Comparison of ENCODE assay signal across 28 mouse cellular contexts in genomic region chr9:53797141-53797540, GRCm38 (mm10). TPM values are rescaled to one million over a fixed set of nuclear protein-coding genes. Genes with fewer than 3 reads are reported as not detected.
DNase-seq lines count a peak whose midpoint lies in the region; ATAC-seq and TF ChIP-seq lines count a peak whose summit lies in the region.
"Had no signal": no experiment of that assay in that cellular context is flagged by ENCODE, and none has a peak within 500 bp of the region (broad histone marks: within the 10 kb centered on the region; RNA-seq: fewer than 3 reads in every experiment).

No protein-coding gene starts in this region.

- no peak overlapping the region for H3K4me3 ChIP-seq in kidney, adult 2 months (ENCODE audit: insufficient read depth, low read depth, low read length)
- no peak overlapping the region for H3K4me3 ChIP-seq in kidney, embryonic 15.5 days (replicated peaks)
- no peak overlapping the region for H3K4me3 ChIP-seq in CH12.LX (replicated peaks in 1 of 3; ENCODE audit: low read depth in 2 of 3, low read length in 2 of 3, poor library complexity in 1 of 3)
- no peak overlapping the region for H3K4me3 ChIP-seq in forebrain, embryonic 10.5 days
- H3K4me3 ChIP-seq: embryonic facial prominence, embryonic 13.5 days; embryonic facial prominence, embryonic 15.5 days; erythroblast, embryonic 14.5 days; forebrain, embryonic 13.5 days; forebrain, embryonic 15.5 days had no signal

- DNase-seq in kidney, adult 2 months: peak; percentile 29
- DNase-seq in CH12.LX (ENCODE audit: extremely low read depth) (no peak), ES-CJ7 (ENCODE audit: low read depth, low spot score) (peak; percentile 85), ZHBTc4 (ENCODE audit: low read depth, low spot score) (peak; percentile 70)
- no peak for DNase-seq in B cell, adult 2 months
- no peak for DNase-seq in forebrain, embryonic 10.5 days (ENCODE audit: extremely low spot score, low spot score)
- DNase-seq: adrenal gland, adult 2 months; adrenal gland, postnatal 10 days; adrenal gland, postnatal 25 days; cerebellum, adult 11 months; cerebellum, adult 18-20 months; cerebellum, adult 8-10 months; cerebellum, adult 9-11 months; cerebellum, postnatal 14 days; cerebellum, postnatal 36 days; embryo, embryonic 11 days; forebrain, postnatal 0 days had no signal

- in situ Hi-C loops in CH12.LX (cut with MboI; ENCODE audit: low pct_ligation_motif_present, low pct_unique_long_range_greater_than_20kb, low sequenced_read_pairs): no loop called here

- no peak overlapping the region for H3K27ac ChIP-seq in kidney, adult 2 months (ENCODE audit: insufficient read depth, low read depth, low read length)
- H3K27ac ChIP-seq in kidney, embryonic 15.5 days: no peak overlapping the region
- no peak overlapping the region for H3K27ac ChIP-seq in CH12.LX (ENCODE audit: insufficient read depth, low read depth)
- H3K27ac ChIP-seq in forebrain, embryonic 10.5 days: no peak overlapping the region
- H3K27ac ChIP-seq: embryonic facial prominence, embryonic 13.5 days; embryonic facial prominence, embryonic 15.5 days; forebrain, embryonic 13.5 days; forebrain, embryonic 15.5 days had no signal

- H3K36me3 ChIP-seq in kidney, adult 2 months (ENCODE audit: control insufficient read depth, insufficient read depth, low read length): no peaks in the 10 kb centered on the region
- H3K36me3 ChIP-seq in kidney, embryonic 15.5 days: no peaks in the 10 kb centered on the region
- H3K36me3 ChIP-seq in CH12.LX (replicated peaks in 1 of 2; ENCODE audit: control insufficient read depth in 1 of 2, insufficient read depth in 1 of 2, low read length in 1 of 2): no peaks in the 10 kb centered on the region
- no peaks in the 10 kb centered on the region for H3K36me3 ChIP-seq in forebrain, embryonic 10.5 days (replicated peaks)
- H3K36me3 ChIP-seq: embryonic facial prominence, embryonic 13.5 days; embryonic facial prominence, embryonic 15.5 days; forebrain, embryonic 15.5 days had no signal

- H3K4me2 ChIP-seq in kidney, embryonic 15.5 days: no peak overlapping the region
- no peak overlapping the region for H3K4me2 ChIP-seq in CH12.LX (ENCODE audit: insufficient read depth, low read depth, poor library complexity, severe bottlenecking)
- H3K4me2 ChIP-seq: embryonic facial prominence, embryonic 13.5 days; embryonic facial prominence, embryonic 15.5 days; forebrain, embryonic 13.5 days; forebrain, embryonic 15.5 days had no signal

- no peaks in the 10 kb centered on the region for H3K9me3 ChIP-seq in kidney, embryonic 15.5 days (replicated peaks)
- H3K9me3 ChIP-seq in CH12.LX (replicated peaks; ENCODE audit: low read length): no peaks in the 10 kb centered on the region
- H3K9me3 ChIP-seq in forebrain, embryonic 10.5 days: no peaks in the 10 kb centered on the region
- H3K9me3 ChIP-seq: embryonic facial prominence, embryonic 13.5 days; embryonic facial prominence, embryonic 15.5 days; forebrain, embryonic 13.5 days; forebrain, embryonic 15.5 days had no signal

- WGBS in kidney, adult 2 months: 68% methylated on average over 2 of the region's 2 CpGs
- 84% methylated on average over 2 of the region's 2 CpGs for WGBS in kidney, embryonic 15.5 days
- 91% methylated on average over 2 of the region's 2 CpGs for WGBS in forebrain, embryonic 10.5 days

- no peak for ATAC-seq in kidney, embryonic 15.5 days (replicated peaks; ENCODE audit: low FRiP score)
- ATAC-seq: forebrain, embryonic 13.5 days; forebrain, embryonic 15.5 days; forebrain, postnatal 0 days had no signal

- H3K79me2 ChIP-seq in CH12.LX (replicated peaks; ENCODE audit: control insufficient read depth, extremely low read depth, insufficient read depth, poor library complexity, severe bottlenecking): no peaks in the 10 kb centered on the region

- H3K27me3 ChIP-seq in kidney, adult 2 months (replicated peaks; ENCODE audit: control insufficient read depth, insufficient read depth, low read length): no peaks in the 10 kb centered on the region
- H3K27me3 ChIP-seq in kidney, embryonic 15.5 days: no peaks in the 10 kb centered on the region
- H3K27me3 ChIP-seq in CH12.LX (replicated peaks): no peaks in the 10 kb centered on the region
- H3K27me3 ChIP-seq in forebrain, embryonic 10.5 days (ENCODE audit: poor library complexity, severe bottlenecking): no peaks in the 10 kb centered on the region
- H3K27me3 ChIP-seq: embryonic facial prominence, embryonic 13.5 days; embryonic facial prominence, embryonic 15.5 days; forebrain, embryonic 13.5 days; forebrain, embryonic 15.5 days had no signal

- H3K4me1 ChIP-seq in kidney, adult 2 months (ENCODE audit: control insufficient read depth, insufficient read depth, low read length): no peaks in the 10 kb centered on the region; the same call in 1 of the 2 replicates
- H3K4me1 ChIP-seq in kidney, embryonic 15.5 days: 0 out of 2 replicates have a peak, but pooled peaks cover 6% of the 10 kb centered on the region
- peaks cover 0 to 5% of the 10 kb centered on the region in 2 experiments; a peak in 1 of 4 replicates for H3K4me1 ChIP-seq in CH12.LX (ENCODE audit: control insufficient read depth in 1 of 2, insufficient read depth in 2 of 2)
- peaks cover 12% of the 10 kb centered on the region for H3K4me1 ChIP-seq in forebrain, embryonic 10.5 days
- H3K4me1 ChIP-seq: embryonic facial prominence, embryonic 15.5 days had no signal

- no peak for TF ChIP-seq EP300 in CH12.LX (IDR thresholded peaks at IDR 0.05; ENCODE audit: low read length)

- TF ChIP-seq POLR2A in kidney, adult 2 months (IDR thresholded peaks at IDR 0.05; ENCODE audit: low read depth, low read length): no peak
- no peak for TF ChIP-seq POLR2A in CH12.LX (IDR thresholded peaks at IDR 0.05; ENCODE audit: low read depth, low read length)

- no peak for TF ChIP-seq RAD21 in CH12.LX (IDR thresholded peaks at IDR 0.05; ENCODE audit: low read depth, low read length)

- dilution Hi-C loops in CH12.LX (cut with MboI; ENCODE audit: extremely low pct_ligation_motif_present, extremely low pct_unique_long_range_greater_than_20kb, low sequenced_read_pairs): no loop called here

- TF ChIP-seq CTCF in kidney, adult 2 months (conservative IDR thresholded peaks at IDR 0.05; ENCODE audit: insufficient read depth, insufficient read length, low read depth, low read length): no peak
- no peak for TF ChIP-seq CTCF in CH12.LX (conservative IDR thresholded peaks at IDR 0.05 in 1 of 2, IDR thresholded peaks at IDR 0.05 in 1 of 2; ENCODE audit: low read depth in 2 of 2, low read length in 2 of 2)

- no peak overlapping the region for H3K9ac ChIP-seq in kidney, embryonic 15.5 days
- no peak overlapping the region for H3K9ac ChIP-seq in CH12.LX (ENCODE audit: insufficient read depth, low read depth)
- H3K9ac ChIP-seq: embryonic facial prominence, embryonic 13.5 days; embryonic facial prominence, embryonic 15.5 days; forebrain, embryonic 13.5 days; forebrain, embryonic 15.5 days; forebrain, postnatal 0 days had no signal

TF ChIP-seq in CH12.LX, 34 proteins besides CTCF, POLR2A, EP300 and RAD21:
- TF ChIP-seq CHD1 (IDR thresholded peaks at IDR 0.05; ENCODE audit: low read depth, low read length) (no peak), USF2 (conservative IDR thresholded peaks at IDR 0.05; ENCODE audit: low read depth, low read length) (peak; percentile 35), USF1 (IDR thresholded peaks at IDR 0.05; ENCODE audit: low read depth, low read length) (peak; percentile 19; the same call in 1 of the 2 replicates)

RNA-seq across cellular contexts. Expression of gene Slc35f2, which starts 25.8 kb away (rescaled TPM):
- 16.3 and 18.2 TPM in 2 replicates for polyA plus RNA-seq in kidney, adult 2 months (2012; rRNA removed)
- 14.4 and 15.9 TPM in 2 replicates for polyA plus RNA-seq in kidney, embryonic 15.5 days (2015; fragmentation: Nextera tagmentation; extraction: Ambion mirVana)
- 3.1 and 3.4 TPM in 2 replicates for total RNA-seq in CH12.LX (2012; rRNA removed)
- total RNA-seq in CH12.LX (2014; rRNA removed): 0.13 and 0.14 TPM in 2 replicates
- 0.25 and 0.47 TPM in 2 replicates for polyA plus RNA-seq in CH12.LX (2012; ENCODE audit: insufficient read length, low read depth)
- polyA plus RNA-seq in forebrain, embryonic 10.5 days (2016; fragmentation: Nextera tagmentation; extraction: Ambion mirVana): 6.6 and 8.4 TPM in 2 replicates
- total RNA-seq: MEL had no signal
- polyA plus RNA-seq: erythroblast, embryonic 14.5 days had no signal

RNA-seq across cellular contexts. Expression of gene Sln, which starts 52.8 kb away (rescaled TPM):
- 0.07 and 7.1 TPM in 2 replicates for polyA plus RNA-seq in kidney, adult 2 months (2012; rRNA removed)
- polyA plus RNA-seq in kidney, embryonic 15.5 days (2015; fragmentation: Nextera tagmentation; extraction: Ambion mirVana): 8.7 and 19.3 TPM in 2 replicates
- not detected in 2 replicates for total RNA-seq in CH12.LX (2012; rRNA removed)
- not detected in 2 replicates for total RNA-seq in CH12.LX (2014; rRNA removed)
- not detected in 2 replicates for polyA plus RNA-seq in CH12.LX (2012; ENCODE audit: insufficient read length, low read depth)
- polyA plus RNA-seq in forebrain, embryonic 10.5 days (2016; fragmentation: Nextera tagmentation; extraction: Ambion mirVana): not detected in 2 replicates
- total RNA-seq: adrenal gland, adult 2 months; adrenal gland, postnatal 25 days; common myeloid progenitor, adult 5-6 weeks; ES-E14; forebrain, postnatal 0 days; MEL had no signal
- polyA plus RNA-seq: adrenal gland, adult 2 months; C2C12; erythroblast, embryonic 14.5 days; forebrain, embryonic 11.5 days had no signal

Comparison
In these comparisons a context has a peak if more than half of its experiments do, and no peak if none do; other contexts are left out.
1. DNase-seq: peak in kidney, adult 2 months (single experiment), ES-CJ7 (single experiment) and ZHBTc4 (single experiment); none in CH12.LX (single experiment), B cell, adult 2 months (0 of 2) and forebrain, embryonic 10.5 days (single experiment).